Mouse (Mus musculus): ENCODE measurements around the gene Pramef6. TPM values are rescaled to one million over a fixed set of nuclear protein-coding genes. Genes with fewer than 3 reads are reported as not detected.
"Not testable (repeated sequence)": the region's sequence is repeated elsewhere in the genome, so short reads cannot be mapped to it uniquely, and the experiment has no call there.

Gene Pramef6
- not detected for total RNA-seq (2021)
- long read RNA-seq, experiment 1, result 0 reads
- long read RNA-seq, experiment 2, result 0 reads

- H3K4me3 ChIP-seq; DNase-seq (ENCODE audit: low spot score in 2 of 2); H3K27ac ChIP-seq: not testable (repeated sequence)
These were observed at the start of gene Pramef6 for GRCm38 (mm10) chr4:143900280-143900679. Gene Pramef6 (minus strand): TSS chr4:143900380.

GRCm38 (mm10) chr4:143894406-143894805, 5.8 kb downstream of the Pramef6 start:
- H3K27ac ChIP-seq; DNase-seq (ENCODE audit: low spot score in 2 of 2); H3K4me3 ChIP-seq: not testable (repeated sequence)

GRCm38 (mm10) chr4:143882371-143882770, 17.8 kb downstream of the Pramef6 start:
- not testable (repeated sequence) for DNase-seq (ENCODE audit: low spot score in 2 of 2); H3K4me3 ChIP-seq; H3K27ac ChIP-seq

- not testable (repeated sequence) for H3K27ac ChIP-seq; H3K4me3 ChIP-seq; DNase-seq (ENCODE audit: low spot score in 2 of 2)
These were observed 54.0 kb downstream of the Pramef6 start, which contains the start of gene Gm13103 for GRCm38 (mm10) chr4:143846197-143846596. Gene Gm13103 (plus strand): TSS chr4:143846497.

Other genes starting within 250 kb of the Pramef6 start
- not detected for gene Gm13088, start 243.1 kb downstream of the Pramef6 start, total RNA-seq (2021)
- gene Gm13089, start 197.7 kb downstream of the Pramef6 start, total RNA-seq (2021), result not detected
- gene Gm13078, start 180.9 kb downstream of the Pramef6 start, total RNA-seq (2021), result not detected
- not detected for gene Gm13023, start 111.0 kb downstream of the Pramef6 start, total RNA-seq (2021)
- not detected for gene Gm13084, start 84.3 kb downstream of the Pramef6 start, total RNA-seq (2021)
- not detected for gene Gm13103, start 53.9 kb downstream of the Pramef6 start, total RNA-seq (2021)
- gene Pramef25, start 50.6 kb upstream of the Pramef6 start, total RNA-seq (2021), result not detected
- gene Gm13101, start 66.6 kb upstream of the Pramef6 start, total RNA-seq (2021), result not detected
- gene Pramef17, start 94.0 kb upstream of the Pramef6 start, total RNA-seq (2021), result not detected
- not detected for gene Pramel4, start 158.7 kb upstream of the Pramef6 start, total RNA-seq (2021)
- not detected for gene Gm13102, start 206.1 kb upstream of the Pramef6 start, total RNA-seq (2021)